Mouse (Mus musculus): ENCODE results near the gene 2610528A11Rik. TPM values are rescaled to one million over a fixed set of nuclear protein-coding genes. Genes with fewer than 3 reads are reported as not detected.

The 2610528A11Rik gene
- polyA plus RNA-seq, 1 experiment from 2014 or later = 9.0 TPM

DNA sequence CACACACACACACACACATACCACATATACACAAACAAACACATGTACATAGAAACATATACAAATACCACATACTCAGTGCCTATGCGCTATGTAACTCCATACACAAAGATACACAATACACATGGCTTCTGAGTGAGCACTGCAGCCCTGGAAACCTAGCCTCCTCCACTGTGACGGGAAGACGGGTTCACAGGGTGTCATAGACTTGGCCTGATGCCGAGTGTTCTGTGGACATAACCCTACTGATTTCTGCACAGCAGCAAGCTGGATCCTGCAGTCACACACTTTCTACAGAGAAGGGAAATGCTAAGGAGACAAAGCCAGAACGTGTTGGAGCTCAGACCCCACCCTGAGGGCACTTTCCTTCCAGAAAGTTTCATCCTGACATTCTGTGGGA lies 9.1 kb downstream of the 2610528A11Rik start:
- 50% methylated on average over 5 of the region's 5 CpGs for whole genome bisulfite sequencing
- ATAC-seq (ENCODE audit: low read depth) = peak; percentile 71

DNA sequence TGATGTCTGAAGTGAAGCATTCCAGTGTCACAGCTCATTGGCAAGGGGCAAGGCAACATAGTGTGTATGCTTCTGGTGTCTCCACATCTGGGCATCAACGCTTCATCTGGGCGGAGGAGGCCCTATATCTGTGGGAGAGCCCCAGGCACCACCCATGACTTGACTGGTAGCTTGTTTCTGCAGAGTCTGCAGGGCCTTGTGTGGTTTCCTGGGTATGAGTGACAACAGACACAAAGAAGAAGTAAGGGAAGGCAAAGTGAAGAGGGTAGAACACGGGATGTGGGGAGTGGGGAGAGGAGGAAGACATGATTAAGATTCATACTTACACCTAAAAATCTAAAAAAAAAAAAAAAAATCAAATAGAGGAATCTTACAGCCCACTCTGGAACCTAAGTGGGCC lies 11.3 kb downstream of the 2610528A11Rik start:
- Histone ChIP-seq H3K36me3 (ENCODE audit: control insufficient read depth, insufficient read depth, low read length) (no peaks in the 10 kb centered on the region), H3K9ac (ENCODE audit: low read depth, low read length) (no peak overlapping the region), H3K4me3 (ENCODE audit: low read depth, low read length) (no peak overlapping the region), H3K4me1 (ENCODE audit: control insufficient read depth, insufficient read depth, low read length) (peaks cover 7% of the 10 kb centered on the region; the same call in 1 of the 2 replicates), H3K27me3 (replicated peaks; ENCODE audit: control insufficient read depth, insufficient read depth, low read length) (peaks cover 17% of the 10 kb centered on the region), H3K27ac (replicated peaks; ENCODE audit: low read depth, low read length) (no peak overlapping the region), H3K9me3 (ENCODE audit: control insufficient read depth, low read length) (no peaks in the 10 kb centered on the region), H3K4me2 (ENCODE audit: low read depth, low read length) (no peak overlapping the region)
- 74% methylated on average over 3 of the region's 3 CpGs for WGBS
- no peak for DNase-seq (ENCODE audit: low spot score)
- no peak for ATAC-seq (ENCODE audit: low read depth)

More for the DNA sequence above, 9.1 kb downstream of the 2610528A11Rik start:
- Histone ChIP-seq H3K36me3 (ENCODE audit: control insufficient read depth, insufficient read depth, low read length) (no peaks in the 10 kb centered on the region), H3K9me3 (ENCODE audit: control insufficient read depth, low read length) (no peaks in the 10 kb centered on the region), H3K4me2 (ENCODE audit: low read depth, low read length) (no peak overlapping the region), H3K4me3 (ENCODE audit: low read depth, low read length) (no peak overlapping the region), H3K4me1 (ENCODE audit: control insufficient read depth, insufficient read depth, low read length) (peaks cover 4% of the 10 kb centered on the region; the same call in 1 of the 2 replicates), H3K27ac (replicated peaks; ENCODE audit: low read depth, low read length) (no peak overlapping the region), H3K27me3 (replicated peaks; ENCODE audit: control insufficient read depth, insufficient read depth, low read length) (no peaks in the 10 kb centered on the region), H3K9ac (ENCODE audit: low read depth, low read length) (no peak overlapping the region)
- DNase-seq (ENCODE audit: low spot score) = peak; percentile 79

DNA sequence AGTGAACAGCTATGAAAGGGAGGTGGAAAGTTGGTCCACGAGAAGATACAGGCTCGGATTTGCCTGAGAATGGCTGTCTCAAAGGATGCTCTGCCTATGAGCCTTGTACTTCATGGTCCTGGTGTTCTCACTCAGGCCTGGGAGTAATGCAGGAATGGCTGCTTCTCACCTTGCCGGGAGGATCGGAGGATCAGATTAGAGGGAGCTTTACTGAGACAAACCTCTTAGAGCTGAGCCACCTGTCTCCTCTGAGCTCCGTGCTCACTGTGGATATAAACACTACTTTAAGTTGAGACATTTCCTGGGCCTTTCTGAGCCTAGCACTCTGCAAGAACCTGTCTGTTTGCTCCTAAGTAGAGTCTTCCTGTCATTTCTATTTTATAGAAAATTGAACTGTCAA lies 12.3 kb downstream of the 2610528A11Rik start:
- no peaks in the 10 kb centered on the region for H3K36me3 ChIP-seq (ENCODE audit: control insufficient read depth, insufficient read depth, low read length)
- WGBS = 88% methylated on average over 5 of the region's 5 CpGs
- no peak for ATAC-seq (ENCODE audit: low read depth)
- H3K4me2 ChIP-seq (ENCODE audit: low read depth, low read length) = no peak overlapping the region
- no peak for DNase-seq (ENCODE audit: low spot score)
- peaks cover 24% of the 10 kb centered on the region for H3K27me3 ChIP-seq (replicated peaks; ENCODE audit: control insufficient read depth, insufficient read depth, low read length)
- no peak overlapping the region for H3K9ac ChIP-seq (ENCODE audit: low read depth, low read length)
- H3K9me3 ChIP-seq (ENCODE audit: control insufficient read depth, low read length) = no peaks in the 10 kb centered on the region
- peaks cover 7% of the 10 kb centered on the region; the same call in 1 of the 2 replicates for H3K4me1 ChIP-seq (ENCODE audit: control insufficient read depth, insufficient read depth, low read length)
- no peak overlapping the region for H3K4me3 ChIP-seq (ENCODE audit: low read depth, low read length)
- H3K27ac ChIP-seq (replicated peaks; ENCODE audit: low read depth, low read length) = no peak overlapping the region

DNA sequence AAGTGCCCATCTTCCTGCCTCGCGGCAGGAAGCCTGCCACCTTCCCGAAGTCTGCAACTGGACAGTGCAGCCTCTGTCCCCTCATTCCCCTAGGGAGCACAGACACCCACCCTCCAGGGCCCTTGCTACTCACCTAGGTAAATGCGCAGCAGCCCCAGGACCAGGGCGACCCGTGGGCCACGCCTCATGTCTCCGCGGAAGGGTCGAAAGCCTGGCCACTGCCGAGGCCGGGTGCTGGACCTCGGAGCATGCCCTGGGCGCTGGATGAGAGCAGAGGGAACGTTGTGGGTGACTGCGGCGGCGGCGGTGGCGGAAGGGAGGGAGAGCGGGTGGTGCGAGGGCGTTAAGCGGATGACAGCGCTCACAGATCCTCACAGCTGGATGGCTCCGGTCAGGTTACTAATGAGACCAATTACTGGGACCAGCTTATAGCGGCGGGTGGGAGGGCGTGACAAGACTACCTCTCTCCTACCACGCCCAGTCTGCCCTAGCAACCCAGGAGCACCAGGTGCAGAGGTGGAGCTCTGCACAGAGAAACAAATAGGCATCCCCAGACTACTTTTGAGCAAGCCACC lies 15.8 kb downstream of the 2610528A11Rik start, which contains the start of gene Cdhr1:
Gene Cdhr1 (minus strand): TSS at position 392 of the 575 bp plus-strand sequence.
- H3K9ac ChIP-seq (ENCODE audit: low read depth, low read length) = peak within 1 kb of the TSS; percentile 48; the same call in 1 of the 2 replicates
- peak; percentile 83 for DNase-seq (ENCODE audit: low spot score)

DNA sequence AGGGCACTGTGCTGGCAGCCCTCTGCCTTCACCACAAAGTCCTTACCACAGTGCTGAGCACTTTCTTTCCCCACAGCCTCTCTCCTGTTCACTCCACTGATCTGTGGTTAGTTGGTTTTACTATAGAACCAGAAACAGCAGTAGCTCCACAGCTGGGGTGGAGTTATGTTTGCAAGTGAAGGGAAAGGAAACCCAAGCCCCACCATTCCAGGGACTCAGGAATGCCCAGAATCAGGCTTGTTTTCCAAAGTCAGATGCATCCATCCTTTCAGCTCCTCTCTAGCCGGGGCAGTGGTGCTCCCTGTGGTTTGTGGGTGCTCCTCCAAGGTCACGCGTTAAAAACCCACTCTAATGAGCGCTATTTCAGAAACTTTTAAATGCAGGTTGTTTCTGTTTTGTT lies 18.3 kb downstream of the 2610528A11Rik start:
- H3K9me3 ChIP-seq (ENCODE audit: control insufficient read depth, low read length) = no peaks in the 10 kb centered on the region
- 79% methylated on average over 4 of the region's 4 CpGs for WGBS
- no peak for ATAC-seq (ENCODE audit: low read depth)

More for the DNA sequence above, 15.8 kb downstream of the 2610528A11Rik start, which contains the start of gene Cdhr1:
- 0 out of 2 replicates have a peak, but pooled peaks cover 3% of the 10 kb centered on the region for H3K4me1 ChIP-seq (ENCODE audit: control insufficient read depth, insufficient read depth, low read length)
- H3K27ac ChIP-seq (replicated peaks; ENCODE audit: low read depth, low read length) = no peak within 1 kb of the TSS
- H3K27me3 ChIP-seq (replicated peaks; ENCODE audit: control insufficient read depth, insufficient read depth, low read length) = peaks cover 24% of the 10 kb centered on the region
- WGBS = under 1% methylated on average over 25 of the region's 30 CpGs
- peak within 1 kb of the TSS; percentile 58 for H3K4me2 ChIP-seq (ENCODE audit: low read depth, low read length)
- H3K36me3 ChIP-seq (ENCODE audit: control insufficient read depth, insufficient read depth, low read length) = no peaks in the 10 kb centered on the region
- H3K9me3 ChIP-seq (ENCODE audit: control insufficient read depth, low read length) = no peaks in the 10 kb centered on the region
- ATAC-seq (ENCODE audit: low read depth) = peak; percentile 93
- H3K4me3 ChIP-seq (ENCODE audit: low read depth, low read length) = peak within 1 kb of the TSS; percentile 29

DNA sequence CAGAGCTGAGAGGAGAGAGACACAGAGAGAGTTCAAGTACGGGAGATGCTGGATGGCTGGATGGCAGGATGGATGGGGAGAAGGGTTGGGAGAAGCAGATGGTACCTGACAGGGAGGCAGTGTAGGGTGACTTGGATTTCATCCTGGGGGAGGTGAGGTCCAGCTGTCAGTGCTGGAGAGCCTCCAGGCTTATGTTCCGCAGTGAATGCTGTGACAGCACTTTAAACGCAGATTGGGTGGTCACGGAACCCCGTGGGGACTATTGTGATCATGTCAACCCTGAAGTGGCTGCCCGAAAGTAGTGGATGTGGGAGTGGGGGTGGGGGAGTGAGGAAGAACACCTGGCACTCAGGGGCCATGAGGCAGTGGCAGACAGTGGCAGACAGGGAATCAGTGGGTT lies 19.4 kb downstream of the 2610528A11Rik start:
- H3K4me1 ChIP-seq (ENCODE audit: control insufficient read depth, insufficient read depth, low read length) = 0 out of 2 replicates have a peak, but pooled peaks cover 3% of the 10 kb centered on the region
- no peak overlapping the region for H3K27ac ChIP-seq (replicated peaks; ENCODE audit: low read depth, low read length)
- H3K36me3 ChIP-seq (ENCODE audit: control insufficient read depth, insufficient read depth, low read length) = no peaks in the 10 kb centered on the region
- DNase-seq (ENCODE audit: low spot score) = peak; percentile 29
- 67% methylated on average over 6 of the region's 6 CpGs for WGBS
- no peaks in the 10 kb centered on the region for H3K9me3 ChIP-seq (ENCODE audit: control insufficient read depth, low read length)
- H3K27me3 ChIP-seq (replicated peaks; ENCODE audit: control insufficient read depth, insufficient read depth, low read length) = peaks cover 24% of the 10 kb centered on the region
- H3K4me3 ChIP-seq (ENCODE audit: low read depth, low read length) = no peak overlapping the region
- peak; percentile 18; the same call in 1 of the 2 replicates for ATAC-seq (ENCODE audit: low read depth)
- no peak overlapping the region for H3K4me2 ChIP-seq (ENCODE audit: low read depth, low read length)
- no peak overlapping the region for H3K9ac ChIP-seq (ENCODE audit: low read depth, low read length)

More for the DNA sequence above, 18.3 kb downstream of the 2610528A11Rik start:
- H3K4me1 ChIP-seq (ENCODE audit: control insufficient read depth, insufficient read depth, low read length) = 0 out of 2 replicates have a peak, but pooled peaks cover 3% of the 10 kb centered on the region
- H3K9ac ChIP-seq (ENCODE audit: low read depth, low read length) = no peak overlapping the region
- no peak for DNase-seq (ENCODE audit: low spot score)
- peaks cover 24% of the 10 kb centered on the region for H3K27me3 ChIP-seq (replicated peaks; ENCODE audit: control insufficient read depth, insufficient read depth, low read length)
- H3K36me3 ChIP-seq (ENCODE audit: control insufficient read depth, insufficient read depth, low read length) = no peaks in the 10 kb centered on the region
- no peak overlapping the region for H3K4me2 ChIP-seq (ENCODE audit: low read depth, low read length)
- no peak overlapping the region for H3K4me3 ChIP-seq (ENCODE audit: low read depth, low read length)
- no peak overlapping the region for H3K27ac ChIP-seq (replicated peaks; ENCODE audit: low read depth, low read length)

DNA sequence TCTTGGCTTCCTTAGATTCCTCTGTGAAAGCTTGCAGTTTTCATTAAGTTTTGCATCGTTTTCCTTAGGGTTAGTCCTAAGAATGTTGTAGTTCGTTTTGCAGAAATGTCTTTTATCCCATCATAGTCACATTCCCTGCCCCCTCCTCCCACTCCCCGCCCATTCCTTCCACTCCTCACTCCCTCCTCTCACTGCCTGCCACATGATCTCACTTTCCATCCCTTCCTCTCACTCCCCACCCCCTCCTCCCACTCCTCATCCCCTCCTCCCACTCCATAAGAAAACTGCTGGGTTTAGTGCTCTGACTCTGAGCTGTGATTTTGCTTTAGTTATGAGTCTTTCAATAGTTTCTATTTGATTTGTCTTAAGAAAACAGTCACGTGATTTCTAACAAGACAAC lies 30.1 kb downstream of the 2610528A11Rik start:
- 34% methylated on average over 4 of the region's 4 CpGs for WGBS
- no peaks in the 10 kb centered on the region for H3K9me3 ChIP-seq (ENCODE audit: control insufficient read depth, low read length)
- no peak for DNase-seq (ENCODE audit: low spot score)
- no peaks in the 10 kb centered on the region for H3K4me1 ChIP-seq (ENCODE audit: control insufficient read depth, insufficient read depth, low read length)
- no peaks in the 10 kb centered on the region for H3K27me3 ChIP-seq (replicated peaks; ENCODE audit: control insufficient read depth, insufficient read depth, low read length)
- no peak overlapping the region for H3K4me3 ChIP-seq (ENCODE audit: low read depth, low read length)
- no peak overlapping the region for H3K27ac ChIP-seq (replicated peaks; ENCODE audit: low read depth, low read length)
- H3K4me2 ChIP-seq (ENCODE audit: low read depth, low read length) = no peak overlapping the region
- no peak overlapping the region for H3K9ac ChIP-seq (ENCODE audit: low read depth, low read length)
- no peaks in the 10 kb centered on the region for H3K36me3 ChIP-seq (ENCODE audit: control insufficient read depth, insufficient read depth, low read length)
- ATAC-seq (ENCODE audit: low read depth) = no peak

DNA sequence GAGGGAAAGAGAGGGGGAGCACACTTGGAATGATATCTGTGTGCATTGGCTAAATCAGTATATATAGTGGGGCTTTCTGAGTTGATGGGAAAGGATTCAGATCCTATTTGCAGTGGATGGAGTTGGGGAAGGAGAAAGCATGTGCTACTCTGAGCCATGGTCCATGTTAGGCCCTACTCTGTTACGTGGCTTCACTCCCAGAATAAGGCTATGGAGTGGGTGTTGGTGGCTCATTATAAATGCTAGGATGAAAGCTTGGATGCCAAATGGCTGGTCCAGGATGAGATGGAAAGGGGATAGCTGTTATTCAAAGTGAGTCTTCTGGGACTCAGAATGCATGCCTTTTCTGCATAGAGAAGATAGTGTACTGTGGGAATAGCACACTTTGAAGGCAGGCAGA lies 33.1 kb downstream of the 2610528A11Rik start:
- Histone ChIP-seq H3K4me1 (ENCODE audit: control insufficient read depth, insufficient read depth, low read length) (no peaks in the 10 kb centered on the region), H3K27ac (replicated peaks; ENCODE audit: low read depth, low read length) (no peak overlapping the region), H3K36me3 (ENCODE audit: control insufficient read depth, insufficient read depth, low read length) (no peaks in the 10 kb centered on the region), H3K4me2 (ENCODE audit: low read depth, low read length) (no peak overlapping the region), H3K9ac (ENCODE audit: low read depth, low read length) (no peak overlapping the region), H3K9me3 (ENCODE audit: control insufficient read depth, low read length) (no peaks in the 10 kb centered on the region), H3K4me3 (ENCODE audit: low read depth, low read length) (no peak overlapping the region), H3K27me3 (replicated peaks; ENCODE audit: control insufficient read depth, insufficient read depth, low read length) (no peaks in the 10 kb centered on the region)
- ATAC-seq (ENCODE audit: low read depth) = no peak
- no peak for DNase-seq (ENCODE audit: low spot score)
- 71% methylated on average over 1 of the region's 1 CpGs for WGBS

DNA sequence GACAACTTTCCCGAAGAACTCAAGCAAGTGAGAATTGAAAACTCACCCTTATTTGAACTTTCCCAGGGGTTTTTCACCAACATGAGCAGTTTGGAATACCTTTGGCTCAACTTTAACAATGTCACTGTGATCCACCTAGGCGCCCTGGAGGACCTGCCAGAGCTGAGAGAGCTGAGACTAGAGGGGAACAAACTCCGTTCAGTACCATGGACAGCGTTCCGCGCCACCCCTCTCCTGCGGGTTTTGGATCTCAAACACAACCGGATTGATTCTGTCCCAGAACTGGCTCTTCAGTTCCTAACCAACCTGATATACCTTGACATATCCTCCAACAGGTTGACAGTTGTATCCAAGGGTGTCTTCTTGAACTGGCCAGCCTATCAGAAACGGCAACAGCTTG lies 45.3 kb downstream of the 2610528A11Rik start:
- DNase-seq (ENCODE audit: low spot score) = peak; percentile 77
- Histone ChIP-seq H3K36me3 (ENCODE audit: control insufficient read depth, insufficient read depth, low read length) (no peaks in the 10 kb centered on the region), H3K4me3 (ENCODE audit: low read depth, low read length) (no peak overlapping the region), H3K27ac (replicated peaks; ENCODE audit: low read depth, low read length) (no peak overlapping the region), H3K9me3 (ENCODE audit: control insufficient read depth, low read length) (no peaks in the 10 kb centered on the region), H3K9ac (ENCODE audit: low read depth, low read length) (no peak overlapping the region), H3K4me2 (ENCODE audit: low read depth, low read length) (no peak overlapping the region), H3K4me1 (ENCODE audit: control insufficient read depth, insufficient read depth, low read length) (no peaks in the 10 kb centered on the region), H3K27me3 (replicated peaks; ENCODE audit: control insufficient read depth, insufficient read depth, low read length) (no peaks in the 10 kb centered on the region)
- peak; percentile 67; the same call in 1 of the 2 replicates for ATAC-seq (ENCODE audit: low read depth)
- WGBS = 14% methylated on average over 9 of the region's 9 CpGs

Measured in embryonic facial prominence, embryonic 14.5 days (tissue).